Mouse (Mus musculus) c-Kit-positive CD71-positive TER-119-negative erythroid progenitor cells, embryonic 14.5 days (primary cell): Measurements from ENCODE around the gene Taf5.
A peak's percentile ranks its signal among the peaks of the same experiment; 100 is the strongest.

Source experiments
- DNase-seq: peaks from one replicate; pipeline ENCODE4 v3.0.0-alpha.2; 2013; ENCODE audit warnings: low read depth

The Taf5 gene

DNA sequence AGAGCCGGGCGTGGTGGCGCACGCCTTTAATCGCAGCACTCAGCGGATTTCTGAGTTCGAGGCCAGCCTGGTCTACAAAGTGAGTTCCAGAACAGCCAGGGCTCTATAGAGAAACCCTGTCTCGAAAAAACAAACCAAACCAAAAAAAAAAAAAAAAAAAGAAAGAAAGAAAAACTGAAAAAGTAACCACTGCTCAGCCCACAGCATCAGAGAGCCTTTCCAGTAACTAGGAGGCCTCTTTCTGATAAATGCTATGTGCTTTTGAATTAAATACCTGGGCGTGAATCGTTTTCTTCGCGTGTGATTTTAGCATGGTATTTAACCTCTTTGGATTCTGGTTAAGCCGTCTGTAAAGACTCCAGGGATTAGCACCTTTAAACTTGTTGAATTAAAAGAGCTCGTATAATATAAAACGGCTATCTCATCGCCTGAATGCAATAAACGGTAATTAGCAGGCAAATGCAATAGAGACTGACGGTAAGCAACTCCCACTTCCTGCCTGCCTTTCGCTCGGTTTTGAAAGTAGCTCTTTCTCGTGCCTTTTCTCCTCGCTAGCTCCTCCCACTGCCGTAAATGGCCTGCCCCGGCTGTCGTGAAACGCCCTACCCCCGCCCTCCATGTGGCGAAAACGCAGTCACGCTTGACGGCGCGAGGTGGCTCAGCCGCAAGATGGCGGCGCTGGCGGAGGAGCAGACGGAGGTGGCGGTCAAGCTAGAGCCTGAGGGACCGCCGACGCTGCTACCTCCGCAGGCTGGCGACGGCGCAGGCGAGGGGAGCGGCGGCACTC lies at the start of gene Taf5:
Gene Taf5 (plus strand): TSS at position 651 of the 787 bp plus-strand sequence.
- DNase-seq = peak; percentile 97

DNA sequence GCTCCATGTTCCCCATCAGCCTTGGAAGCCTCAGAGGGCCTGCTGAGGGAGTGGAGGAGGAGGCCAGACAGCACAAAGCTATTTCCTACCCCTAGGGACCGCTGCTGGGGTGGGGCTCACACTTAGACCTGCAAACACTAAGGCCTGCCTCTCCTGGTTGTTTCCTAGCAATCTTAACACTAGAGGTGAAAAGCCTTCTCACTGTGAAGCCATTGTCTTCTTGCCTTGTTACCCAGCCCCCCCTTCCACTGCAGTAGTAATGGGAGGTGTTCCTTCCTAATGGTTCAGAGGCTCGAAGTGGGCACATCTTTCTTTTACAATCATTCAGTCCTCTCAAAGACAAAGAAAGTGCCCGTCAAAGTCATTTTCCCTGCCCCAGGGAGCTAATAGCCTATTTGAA lies 49.7 kb upstream of the Taf5 start:
- no peak for DNase-seq

DNA sequence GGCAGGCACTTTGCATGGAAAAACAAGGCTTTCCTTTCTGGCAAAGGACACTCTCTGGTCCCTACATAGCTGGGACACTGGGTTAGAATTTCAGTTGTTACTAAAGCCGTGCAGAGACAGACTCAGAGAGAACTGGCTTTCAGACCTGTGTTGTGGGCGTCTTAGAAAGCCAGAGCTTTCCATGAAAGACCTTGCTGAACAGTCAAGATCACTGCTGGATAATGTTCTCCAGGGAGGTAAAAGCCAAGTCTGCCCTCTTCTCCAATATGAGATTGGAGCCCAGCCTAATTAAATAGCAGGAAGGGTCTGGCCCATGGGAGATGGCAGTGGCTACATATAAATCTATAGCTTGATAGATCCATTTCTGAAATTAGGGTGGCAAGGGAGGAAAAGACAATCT lies 49.2 kb upstream of the Taf5 start:
- no peak for DNase-seq

DNA sequence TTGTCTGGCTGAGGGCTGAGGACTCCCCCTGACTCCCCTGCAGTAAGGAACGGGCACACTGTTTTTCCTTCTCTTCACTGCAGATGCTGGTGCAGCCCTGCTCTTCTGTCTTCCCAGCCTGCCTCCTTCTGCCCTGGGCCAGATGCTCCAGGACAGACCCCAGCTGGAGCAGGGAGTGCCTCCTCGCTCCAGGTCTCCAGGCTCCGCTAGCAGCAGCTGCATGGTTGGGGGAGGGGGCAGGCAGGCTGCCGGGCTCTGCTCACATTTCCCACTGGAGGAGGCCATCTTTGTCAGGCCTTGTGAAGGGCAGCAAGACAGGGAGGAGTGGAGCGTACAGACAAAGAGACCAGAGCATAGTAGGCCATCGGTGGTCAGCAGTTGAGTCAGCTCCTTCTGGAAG lies 48.2 kb upstream of the Taf5 start:
- DNase-seq = no peak

DNA sequence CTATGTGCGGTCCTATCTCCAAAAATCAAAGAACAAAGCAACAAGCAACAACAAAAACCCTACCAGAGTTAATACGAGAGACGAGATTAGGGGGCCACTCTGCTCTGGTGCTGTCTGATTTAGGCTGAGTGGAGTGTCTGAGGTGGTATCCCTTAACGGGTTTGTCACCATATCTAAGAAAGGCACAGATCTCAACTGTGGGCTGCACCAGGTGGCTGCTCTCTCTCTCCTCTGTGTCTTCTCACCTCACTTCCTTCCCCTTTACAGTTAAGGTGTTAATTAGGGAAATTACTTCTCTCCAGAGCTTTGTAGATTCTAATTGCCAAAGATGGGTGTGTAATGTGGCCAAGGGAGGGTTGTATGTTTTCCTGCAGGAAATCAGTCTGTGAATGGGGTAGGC lies 44.8 kb upstream of the Taf5 start:
- no peak for DNase-seq

DNA sequence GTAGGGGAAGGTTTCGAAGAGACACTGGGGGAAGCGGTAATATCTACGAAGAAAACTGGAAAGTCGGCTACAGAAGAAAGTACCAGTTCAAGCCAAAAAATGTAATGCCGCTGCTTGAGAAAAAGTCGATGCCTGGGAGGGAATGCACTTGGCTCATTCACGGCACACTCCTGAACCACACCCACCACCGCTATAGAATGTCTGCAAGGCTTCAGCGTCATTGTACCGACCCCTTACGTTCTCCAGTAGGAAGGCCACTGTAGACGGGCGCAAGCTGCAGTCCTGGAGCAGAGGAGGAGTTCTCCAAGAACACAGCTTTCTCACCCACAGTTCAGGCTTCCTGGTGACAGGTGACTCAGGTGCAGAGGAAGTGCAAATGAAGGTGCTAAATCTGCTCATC lies 44.0 kb upstream of the Taf5 start:
- DNase-seq = no peak

DNA sequence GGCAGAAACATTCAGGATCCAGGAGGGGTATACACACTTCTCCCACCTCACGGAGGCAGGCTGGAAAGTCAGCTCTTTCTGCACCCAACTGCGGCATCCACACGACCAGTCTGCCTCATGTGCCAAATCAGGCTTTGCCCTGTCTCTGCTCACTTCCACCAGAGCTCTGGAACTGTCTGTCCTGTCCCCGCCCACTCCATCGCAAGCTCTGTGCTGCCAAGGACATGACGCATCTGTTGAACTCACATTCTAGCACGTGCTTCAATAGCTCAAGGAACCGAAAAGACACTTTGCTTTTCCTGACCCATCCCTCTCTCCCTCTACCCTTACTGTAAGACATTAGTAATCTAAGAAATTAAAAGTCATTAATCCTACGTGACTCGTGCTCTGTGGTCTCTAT lies 42.6 kb upstream of the Taf5 start:
- DNase-seq = no peak

DNA sequence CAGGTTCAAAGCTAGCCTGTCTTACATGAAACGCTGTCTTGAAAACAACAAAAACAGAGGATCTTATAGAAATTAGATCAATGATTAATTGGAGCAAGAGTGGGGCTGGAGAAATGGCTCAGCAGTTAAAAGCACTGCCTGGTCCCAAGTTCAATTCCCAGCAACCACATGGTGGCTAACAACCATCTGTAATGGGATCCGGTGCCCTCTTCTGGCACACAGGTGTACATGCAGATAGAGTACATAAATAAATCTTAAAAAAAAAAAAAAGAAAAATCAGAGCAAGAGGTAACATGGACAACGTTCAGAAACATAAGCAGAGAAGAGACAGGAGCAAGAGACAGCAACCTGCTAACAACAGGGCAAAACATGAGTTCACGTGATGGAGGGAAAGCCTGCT lies 41.0 kb upstream of the Taf5 start:
- DNase-seq = no peak

DNA sequence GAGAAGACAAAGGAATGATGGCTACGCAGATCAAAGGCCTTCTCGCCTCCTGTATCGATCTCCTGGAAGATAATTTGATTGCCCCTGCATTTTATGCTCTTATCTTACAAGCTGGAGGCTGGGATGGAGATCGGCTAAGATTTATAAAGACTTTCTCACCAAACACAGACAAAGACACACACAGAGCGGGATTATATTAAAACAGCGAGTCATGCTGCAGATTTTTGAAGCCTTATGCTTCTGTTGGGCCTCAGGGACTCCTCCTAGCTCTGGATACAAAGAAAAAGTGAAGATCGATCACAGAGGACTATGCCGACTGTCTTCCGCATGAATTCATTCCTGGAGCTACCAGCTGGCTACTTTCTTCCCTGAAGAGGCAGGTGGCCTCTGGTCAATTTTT lies 37.8 kb upstream of the Taf5 start:
- DNase-seq = no peak

DNA sequence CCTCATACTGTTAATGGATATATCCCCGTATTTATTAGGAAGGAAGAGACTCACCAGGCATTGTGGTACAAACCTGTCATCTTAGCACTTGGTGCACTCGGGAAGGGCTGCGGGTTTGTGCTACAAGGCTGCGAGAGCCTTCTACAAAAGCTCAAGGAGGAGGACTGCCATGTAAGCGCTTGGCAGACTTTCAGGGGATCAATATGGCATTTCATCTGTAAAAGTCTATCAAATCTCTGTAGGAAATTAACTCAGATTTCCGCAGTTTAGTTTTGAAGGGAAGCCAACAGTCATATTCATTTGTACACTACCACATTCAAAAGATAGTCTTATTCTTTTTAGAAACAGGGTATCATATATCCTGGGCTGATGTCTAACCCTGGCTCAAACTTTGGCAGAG lies 35.8 kb upstream of the Taf5 start:
- DNase-seq = no peak

DNA sequence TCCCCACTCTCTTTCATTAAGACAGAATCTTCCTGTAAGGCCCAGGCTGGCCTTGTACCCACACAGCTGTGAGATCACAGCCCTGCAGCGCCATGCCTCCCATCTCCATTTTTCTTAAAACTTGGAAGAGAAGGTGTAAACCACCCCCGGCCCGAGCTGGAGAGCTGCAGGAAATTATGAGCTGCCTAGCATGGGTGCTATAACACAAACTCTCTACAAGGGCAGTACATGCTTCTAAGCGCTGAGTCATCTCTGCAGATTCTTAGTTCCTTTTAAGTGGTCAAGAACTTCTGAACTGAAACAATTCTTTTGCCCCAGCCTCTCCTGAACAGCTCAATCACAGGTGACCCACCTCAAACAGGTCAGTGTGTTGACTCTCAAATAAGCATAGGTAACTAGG lies 32.6 kb upstream of the Taf5 start:
- no peak for DNase-seq

DNA sequence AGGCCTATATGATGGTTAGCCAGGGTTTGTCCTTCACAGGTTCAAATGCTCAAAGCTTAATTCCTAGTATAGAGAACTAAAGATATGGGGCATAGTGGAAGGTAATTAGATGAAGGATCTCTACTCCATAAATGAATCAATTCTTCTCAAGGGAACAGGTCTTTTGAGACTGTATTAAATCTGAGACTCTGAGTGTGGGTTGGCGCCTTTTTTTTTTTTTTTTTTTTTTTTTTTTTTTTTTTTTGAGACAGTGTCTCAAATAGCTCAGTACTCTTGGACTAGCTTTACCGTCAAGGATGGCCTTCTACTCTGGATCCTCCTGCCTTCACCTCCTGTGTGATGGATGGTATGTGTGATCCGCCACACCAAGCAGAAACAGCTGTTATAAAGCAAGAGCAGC lies 30.9 kb upstream of the Taf5 start:
- DNase-seq = no peak

DNA sequence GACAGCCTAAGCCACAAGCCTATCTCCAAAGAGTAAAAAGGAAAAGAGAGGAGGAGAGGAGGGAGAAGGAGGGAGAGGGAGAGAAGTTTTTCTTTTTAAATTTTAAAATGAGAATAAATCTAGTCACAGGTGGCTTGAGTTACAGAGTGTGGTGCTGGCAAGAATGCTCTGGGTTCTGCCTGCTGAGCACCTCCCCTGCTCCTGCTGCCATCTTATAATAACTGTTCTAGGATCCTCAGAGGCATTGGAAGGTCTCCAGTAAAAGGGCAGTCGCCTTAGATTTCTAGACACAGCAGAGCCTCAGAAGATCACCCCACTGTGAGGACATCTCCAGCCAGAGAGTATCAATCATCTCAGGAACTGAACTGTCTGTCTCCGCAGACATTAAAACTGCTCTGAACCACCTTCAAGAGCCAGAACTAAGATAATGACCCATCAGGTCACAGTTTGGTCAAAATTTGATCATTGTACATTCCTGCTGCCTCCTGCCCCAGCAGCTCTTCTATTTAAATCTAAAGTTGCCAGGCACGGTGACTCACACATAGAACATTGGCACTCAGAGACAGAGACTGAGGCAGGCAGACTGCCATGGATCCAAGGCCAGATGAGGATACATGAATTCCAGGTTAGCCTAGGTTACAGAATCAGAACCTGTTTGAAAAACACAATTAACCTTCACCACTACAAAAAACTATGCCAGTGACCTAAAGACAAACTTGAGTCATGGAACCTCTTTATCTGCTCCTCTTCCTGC lies 26.6 kb upstream of the Taf5 start:
- no peak for DNase-seq

DNA sequence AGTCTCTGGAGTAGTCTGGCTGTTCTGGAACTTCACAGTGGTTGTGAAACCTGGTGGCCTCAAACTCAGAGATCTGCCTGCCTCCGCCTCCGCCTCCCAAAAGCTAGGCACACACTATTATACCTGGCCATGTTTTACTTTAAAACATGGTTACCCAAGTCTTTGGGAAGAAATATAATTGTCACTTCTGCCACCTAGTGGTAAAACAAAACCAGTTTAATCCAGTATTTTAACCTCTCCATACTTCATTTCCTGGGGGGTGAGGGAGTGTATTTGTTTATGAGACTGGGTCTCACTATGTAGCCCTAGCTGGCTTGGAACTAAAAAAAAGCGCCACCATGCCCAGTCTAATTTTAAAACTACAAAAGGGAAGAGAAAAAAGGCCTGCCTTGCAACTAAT lies 23.9 kb upstream of the Taf5 start:
- no peak for DNase-seq

DNA sequence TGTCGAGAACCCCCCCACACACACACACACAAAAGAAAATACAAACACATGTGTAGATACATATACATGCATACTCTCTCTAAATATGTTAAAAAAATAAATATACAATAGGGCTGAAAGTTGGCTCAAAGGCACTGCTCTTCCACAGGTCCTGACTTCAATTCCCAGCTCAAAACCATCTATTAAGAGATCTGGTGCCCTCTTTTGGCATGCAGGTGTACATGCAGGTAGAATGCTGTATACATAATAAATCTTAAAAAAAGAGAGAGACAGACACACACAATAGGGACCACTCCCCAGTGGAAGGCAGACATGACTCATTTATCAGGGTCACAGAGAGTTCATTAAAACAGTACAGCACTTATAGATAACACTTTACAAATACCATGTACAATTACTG lies 21.2 kb upstream of the Taf5 start:
- no peak for DNase-seq

DNA sequence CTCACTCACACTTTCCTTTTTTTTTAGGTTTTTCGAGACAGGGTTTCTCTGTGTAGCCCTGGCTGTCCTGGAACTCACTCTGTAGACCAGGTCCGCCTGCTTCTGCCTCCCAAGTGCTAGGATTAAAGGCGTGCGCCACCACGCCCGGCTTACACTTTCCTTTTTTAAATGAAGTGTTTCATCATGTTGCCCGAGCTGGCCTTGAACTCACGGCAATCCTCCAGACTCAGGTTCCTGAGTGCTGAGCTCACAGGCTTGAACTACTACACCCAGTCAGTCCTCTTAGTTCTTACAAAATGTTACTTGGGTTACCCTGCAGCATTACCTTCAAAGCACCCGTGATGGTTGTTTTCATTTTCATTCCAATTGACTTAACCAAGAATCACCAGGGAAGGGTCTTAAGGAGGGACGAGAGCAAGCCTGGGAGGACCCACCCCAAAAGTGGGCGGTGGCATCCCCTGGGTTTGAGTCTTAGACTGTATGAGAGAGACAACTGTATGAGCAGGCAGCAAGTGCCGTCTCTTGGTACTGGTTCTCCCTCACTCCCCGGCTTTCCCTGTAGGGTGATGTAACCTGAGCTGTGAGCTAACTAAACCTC lies 20.2 kb upstream of the Taf5 start:
- no peak for DNase-seq

DNA sequence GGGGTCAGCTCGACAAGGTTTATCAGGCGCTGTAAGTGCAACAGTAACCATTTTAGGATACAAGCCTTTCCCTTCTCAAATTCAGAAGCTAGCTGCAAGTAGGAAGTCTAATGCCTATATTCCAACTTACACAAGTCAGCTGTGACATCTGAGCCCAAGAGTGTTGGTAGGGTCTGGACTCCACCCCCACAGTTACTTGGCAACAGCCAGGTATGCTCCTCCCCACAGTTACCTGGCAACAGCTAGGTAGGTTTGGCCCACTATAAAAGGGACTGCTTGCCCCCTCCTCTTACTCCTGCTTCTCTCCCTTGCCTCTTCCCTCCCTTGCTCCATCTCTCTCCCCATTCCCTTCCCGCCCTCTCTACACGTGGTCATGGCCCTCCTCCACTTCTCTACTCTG lies 18.5 kb upstream of the Taf5 start:
- no peak for DNase-seq

DNA sequence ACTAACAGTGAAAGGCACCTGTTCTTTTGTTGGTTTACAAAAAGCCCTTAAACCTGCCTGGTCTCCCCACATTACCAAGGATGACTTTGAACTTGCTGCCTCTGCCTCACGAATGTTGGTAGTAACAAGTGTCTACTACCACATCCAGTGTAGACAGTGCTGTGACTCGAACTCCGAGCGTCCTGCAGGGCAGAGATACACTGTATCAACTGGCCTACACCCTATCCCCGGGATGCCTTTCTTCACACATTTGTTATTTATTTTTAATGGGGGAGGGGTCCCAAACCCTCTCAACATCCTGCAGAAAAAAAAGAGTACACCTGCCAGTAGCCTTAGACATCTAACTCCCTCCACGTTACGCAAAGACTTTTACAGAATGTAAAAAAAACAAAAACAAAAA lies 17.7 kb upstream of the Taf5 start:
- DNase-seq = no peak

DNA sequence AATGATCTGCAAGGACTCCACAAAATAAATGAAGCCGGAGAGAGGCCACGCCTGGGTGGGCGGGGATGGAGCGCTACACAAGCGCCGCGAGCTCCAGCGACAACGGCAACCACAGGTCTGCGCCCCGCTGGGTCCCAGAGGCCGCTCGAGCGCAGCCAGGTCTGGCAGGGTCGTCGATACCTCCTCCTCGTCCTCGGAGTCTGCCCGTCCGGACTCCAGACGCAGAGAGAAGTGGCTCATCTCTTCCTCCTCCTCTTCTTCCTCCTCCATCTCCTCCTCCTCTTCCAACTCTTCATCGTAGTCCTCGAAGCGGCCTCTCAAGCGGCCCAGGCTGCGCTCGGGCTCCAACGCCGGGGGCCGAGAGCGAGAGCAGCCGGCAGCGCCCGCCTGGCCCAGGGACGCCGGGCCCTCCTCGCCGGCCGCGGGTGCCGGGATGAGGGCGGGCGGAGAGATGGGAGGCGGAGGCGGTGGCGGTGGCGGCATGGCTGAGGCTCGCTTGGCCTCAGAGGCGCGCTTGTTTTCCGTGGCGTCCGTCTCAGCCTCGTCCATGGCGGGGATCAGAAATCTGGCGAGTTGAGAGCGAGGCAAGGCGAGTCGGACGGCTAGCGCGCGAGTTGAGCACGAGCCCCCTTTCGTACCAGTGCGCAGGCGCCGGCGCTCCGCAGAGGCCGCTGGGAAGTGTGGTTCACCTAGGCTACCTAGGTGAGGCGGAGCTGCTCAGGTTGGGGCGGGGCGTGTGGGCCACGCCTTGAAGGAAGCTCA lies 17.1 kb upstream of the Taf5 start, which contains the start of gene Pcgf6:
Gene Pcgf6 (minus strand): TSS at position 636 of the 762 bp plus-strand sequence.
- DNase-seq = peak; percentile 72

DNA sequence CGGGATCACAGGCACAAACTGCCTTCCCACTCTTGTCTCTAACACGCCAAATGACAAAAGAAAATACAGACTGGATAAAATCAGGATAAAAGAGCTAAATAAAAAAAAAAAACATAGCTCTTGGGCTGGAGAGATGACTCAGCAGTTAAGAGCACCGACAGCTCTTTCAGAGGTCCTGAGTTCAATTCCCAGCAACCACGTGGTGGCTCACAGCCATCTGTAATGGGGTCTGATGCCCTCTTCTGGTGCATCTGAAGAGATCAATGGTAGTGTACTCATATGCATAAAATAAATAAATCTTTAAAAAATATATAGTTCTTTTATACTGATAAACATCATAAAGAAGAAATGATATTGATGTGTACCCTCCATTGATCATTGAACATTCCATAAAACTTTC lies 14.6 kb upstream of the Taf5 start:
- DNase-seq = no peak

DNA sequence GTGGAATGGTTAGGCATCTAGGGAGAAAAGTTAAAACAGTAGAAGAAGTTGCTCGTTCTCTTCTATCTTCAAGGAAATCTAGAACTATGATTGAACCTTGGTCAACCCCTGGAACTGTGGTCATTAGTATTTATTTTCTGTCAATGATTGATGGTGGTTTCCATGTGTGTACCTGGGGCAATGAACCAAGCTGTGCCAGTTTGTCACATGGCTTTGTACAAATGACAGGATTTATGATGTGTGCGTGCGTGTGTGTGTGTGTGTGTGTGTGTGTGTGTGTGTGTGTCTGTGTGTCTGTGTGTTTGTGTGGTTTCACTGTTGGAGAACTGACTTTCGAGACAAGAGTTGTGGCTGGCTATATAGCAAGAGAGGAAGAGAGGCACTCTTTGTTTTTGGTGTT lies 14.1 kb upstream of the Taf5 start:
- DNase-seq = no peak

DNA sequence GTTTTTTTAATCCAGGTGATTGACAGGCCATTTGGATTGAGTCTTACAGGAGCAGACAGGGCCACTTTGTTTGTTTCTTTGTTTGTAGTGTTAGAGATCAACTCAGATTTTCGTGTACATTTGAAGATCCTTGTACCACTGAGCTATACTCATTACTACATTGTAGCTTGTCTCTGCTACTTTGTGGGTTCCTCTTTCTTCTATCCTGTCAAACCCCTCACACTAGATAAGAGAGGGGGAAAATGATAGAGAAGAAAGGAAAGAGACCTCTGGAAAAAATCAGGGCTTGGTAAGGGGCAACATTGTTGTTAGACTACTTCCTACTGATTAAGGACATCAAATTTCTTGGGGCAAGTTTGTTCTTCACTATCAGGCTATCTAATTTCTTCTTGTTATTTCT lies 9.9 kb upstream of the Taf5 start:
- DNase-seq = no peak

DNA sequence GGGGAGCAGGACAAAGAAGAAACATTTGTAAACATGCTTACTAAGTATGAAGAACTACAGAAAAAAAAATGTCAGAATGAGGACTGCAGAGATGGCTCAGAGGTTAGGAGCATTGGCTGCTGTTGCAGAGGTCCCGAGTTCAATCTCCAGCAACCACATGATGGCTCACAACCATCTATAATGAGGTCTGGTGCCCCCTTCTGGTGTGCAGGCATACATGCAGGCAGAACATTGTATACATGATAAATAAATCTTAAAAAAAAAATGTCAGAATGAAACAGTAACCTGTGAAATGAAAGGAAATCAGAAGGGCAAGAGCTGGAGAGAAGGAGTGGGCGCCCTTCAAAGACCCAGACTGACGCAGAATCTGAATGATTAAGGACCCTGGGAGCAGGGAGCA lies 1.7 kb upstream of the Taf5 start:
- no peak for DNase-seq
